Mouse (Mus musculus) cortical plate, adult 2 months (tissue): Measurements from ENCODE around the gene Hspb6. TPM values are rescaled to one million over a fixed set of nuclear protein-coding genes. Genes with fewer than 3 reads are reported as not detected.

Experiments
- H3K27ac ChIP-seq: fragments of 200-500 bp; 2 replicates; pipeline ENCODE4 v1.5.1; 2012; ENCODE audit warnings: low read length, control low read depth, inconsistent platforms; ENCODE audit not compliant: insufficient read depth
- H3K4me1 ChIP-seq: fragments of 200-500 bp; 2 replicates; pipeline ENCODE4 v1.6.1; 2011; ENCODE audit warnings: low read length; ENCODE audit not compliant: control insufficient read depth, insufficient read depth
- H3K4me3 ChIP-seq: fragments of 200-500 bp; 2 replicates; pipeline ENCODE4 v1.5.1; 2011; ENCODE audit warnings: mild to moderate bottlenecking, low read length, control low read depth; ENCODE audit not compliant: insufficient read depth
- CTCF ChIP-seq: fragments of 200-500 bp; IDR thresholded peaks from 2 replicates; pipeline ENCODE4 v1.5.1; 2011; ENCODE audit warnings: mild to moderate bottlenecking, control low read depth, low read length; ENCODE audit not compliant: insufficient read depth; ENCODE audit errors: extremely low read depth
- POLR2A ChIP-seq: fragments of 200-500 bp; IDR thresholded peaks from 2 replicates; pipeline ENCODE4 v1.6.1; 2011; ENCODE audit warnings: mild to moderate bottlenecking, low read length, control low read depth; ENCODE audit not compliant: insufficient read depth; ENCODE audit errors: extremely low read depth
- polyA plus RNA-seq: library from polyadenylated mRNA; depleted of rRNA; stranded (reverse); fragments of >200 nt; gene quantifications from 2 replicates; pipeline ENCODE4 v1.2.3, GENCODE M21; 2012; rRNA removed

Gene Hspb6
- polyA plus RNA-seq, 1 experiment, result 11.3 TPM

GRCm38 (mm10) chr7:30602583-30602982 lies 50.6 kb downstream of the Hspb6 start:
- H3K27ac ChIP-seq, result no peak overlapping the region
- TF ChIP-seq POLR2A (no peak), CTCF (no peak)

GRCm38 (mm10) chr7:30604424-30604823 lies 52.4 kb downstream of the Hspb6 start:
- H3K4me3 ChIP-seq, result no peak overlapping the region
- H3K27ac ChIP-seq, result no peak overlapping the region
- TF ChIP-seq POLR2A (no peak), CTCF (no peak)
- H3K4me1 ChIP-seq, result no peaks in the 10 kb centered on the region

More at GRCm38 (mm10) chr7:30602583-30602982, 50.6 kb downstream of the Hspb6 start:
- Histone ChIP-seq H3K4me1 (no peaks in the 10 kb centered on the region), H3K4me3 (no peak overlapping the region)

- TF ChIP-seq CTCF, result no peak
- no peak for TF ChIP-seq POLR2A
- H3K4me3 ChIP-seq, result no peak overlapping the region
- H3K27ac ChIP-seq, result no peak overlapping the region
- no peaks in the 10 kb centered on the region for H3K4me1 ChIP-seq
Measured at GRCm38 (mm10) chr7:30604944-30605343, 53.0 kb downstream of the Hspb6 start.

Other genes with a start within 250 kb of the Hspb6 start
- 135 and 141 TPM in 2 replicates for gene Alkbh6, start 243.5 kb upstream of the Hspb6 start, polyA plus RNA-seq
- 23.6 and 24.7 TPM in 2 replicates for gene Syne4, start 237.4 kb upstream of the Hspb6 start, polyA plus RNA-seq
- 0.35 and 0.44 TPM in 2 replicates for gene E130208F15Rik, start 230.4 kb upstream of the Hspb6 start, polyA plus RNA-seq
- 16.9 and 17.4 TPM in 2 replicates for gene Sdhaf1, start 228.3 kb upstream of the Hspb6 start, polyA plus RNA-seq
- gene Lrfn3, start 189.4 kb upstream of the Hspb6 start, polyA plus RNA-seq, result 20.8 and 21.3 TPM in 2 replicates
- gene Tyrobp, start 138.4 kb upstream of the Hspb6 start, polyA plus RNA-seq, result 78.9 and 79.5 TPM in 2 replicates
- gene Hcst, start 132.3 kb upstream of the Hspb6 start, polyA plus RNA-seq, result 1.1 and 1.7 TPM in 2 replicates
- 4.4 and 5.7 TPM in 2 replicates for gene Nfkbid, start 130.4 kb upstream of the Hspb6 start, polyA plus RNA-seq
- 1,095 and 1,125 TPM in 2 replicates for gene Aplp1, start 106.6 kb upstream of the Hspb6 start, polyA plus RNA-seq
- gene Kirrel2, start 94.5 kb upstream of the Hspb6 start, polyA plus RNA-seq, result 7.8 and 8.3 TPM in 2 replicates
- gene Nphs1, start 93.9 kb upstream of the Hspb6 start, polyA plus RNA-seq, result 1.4 and 1.7 TPM in 2 replicates
- gene Prodh2, start 58.6 kb upstream of the Hspb6 start, polyA plus RNA-seq, result not detected in 2 replicates
- gene Arhgap33, start 17.1 kb upstream of the Hspb6 start, polyA plus RNA-seq, result 174 and 184 TPM in 2 replicates
- 4.7 and 6.2 TPM in 2 replicates for gene Proser3, start 121 bp downstream of the Hspb6 start, polyA plus RNA-seq
- 71.9 and 72.7 TPM in 2 replicates for gene Lin37, start 7.7 kb downstream of the Hspb6 start, polyA plus RNA-seq
- 90.9 and 97.0 TPM in 2 replicates for gene U2af1l4, start 11.1 kb downstream of the Hspb6 start, polyA plus RNA-seq
- 4.7 and 5.5 TPM in 2 replicates for gene Gm49396, start 11.2 kb downstream of the Hspb6 start, polyA plus RNA-seq
- 127 and 133 TPM in 2 replicates for gene Psenen, start 11.4 kb downstream of the Hspb6 start, polyA plus RNA-seq
- 3.4 and 4.4 TPM in 2 replicates for gene Igflr1, start 13.2 kb downstream of the Hspb6 start, polyA plus RNA-seq
- 40.0 and 45.3 TPM in 2 replicates for gene Kmt2b, start 36.5 kb downstream of the Hspb6 start, polyA plus RNA-seq
- gene Zbtb32, start 46.7 kb downstream of the Hspb6 start, polyA plus RNA-seq, result 0.08 TPM in 1 of 2 replicates, not detected in the other
- 2.0 and 2.1 TPM in 2 replicates for gene Upk1a, start 60.7 kb downstream of the Hspb6 start, polyA plus RNA-seq
- 1,068 and 1,150 TPM in 2 replicates for gene Cox6b1, start 74.0 kb downstream of the Hspb6 start, polyA plus RNA-seq
- gene Etv2, start 83.7 kb downstream of the Hspb6 start, polyA plus RNA-seq, result not detected in 2 replicates
- 59.7 and 60.1 TPM in 2 replicates for gene Rbm42, start 98.1 kb downstream of the Hspb6 start, polyA plus RNA-seq
- 7.6 and 9.4 TPM in 2 replicates for gene Haus5, start 112.8 kb downstream of the Hspb6 start, polyA plus RNA-seq
- not detected in 2 replicates for gene Pmis2, start 119.4 kb downstream of the Hspb6 start, polyA plus RNA-seq
- gene 2200002J24Rik, start 146.7 kb downstream of the Hspb6 start, polyA plus RNA-seq, result not detected in 2 replicates
- gene Atp4a, start 160.0 kb downstream of the Hspb6 start, polyA plus RNA-seq, result 0.73 and 1.0 TPM in 2 replicates
- gene Tmem147, start 177.4 kb downstream of the Hspb6 start, polyA plus RNA-seq, result 189 and 190 TPM in 2 replicates
- not detected in 2 replicates for gene Gapdhs, start 191.5 kb downstream of the Hspb6 start, polyA plus RNA-seq
- 8.4 and 8.6 TPM in 2 replicates for gene Sbsn, start 199.3 kb downstream of the Hspb6 start, polyA plus RNA-seq
- gene Dmkn, start 211.6 kb downstream of the Hspb6 start, polyA plus RNA-seq, result 3.3 and 9.6 TPM in 2 replicates
- not detected in 2 replicates for gene Krtdap, start 235.7 kb downstream of the Hspb6 start, polyA plus RNA-seq